Mouse (Mus musculus) spleen, embryonic (tissue): ENCODE data around the gene Fam92b.

Experiments used
- CTCF ChIA-PET: fragments of 350-600 bp; sonication (Branson Sonifier 250); formaldehyde crosslinking; loops from one replicate; lab custom pipeline; 2022; lab: Charles Lee

Gene Fam92b

GRCm38 (mm10) chr8:120190107-120190809 lies 13.0 kb upstream of the Fam92b start:
- CTCF ChIA-PET, result no interaction called here

- CTCF ChIA-PET, result no interaction called here
Observed at GRCm38 (mm10) chr8:120189440-120189839, 12.2 kb upstream of the Fam92b start.

- CTCF ChIA-PET, result no interaction called here
Observed at GRCm38 (mm10) chr8:120188510-120188909, 11.2 kb upstream of the Fam92b start.

- CTCF ChIA-PET, result interaction anchor here (0.7 kb wide), 1 partner anchor 1664 kb away, joined by 3 read pairs; no protein-coding TSS in a partner anchor
Observed at GRCm38 (mm10) chr8:120186454-120186853, 9.2 kb upstream of the Fam92b start.

- CTCF ChIA-PET, result no interaction called here
Observed at GRCm38 (mm10) chr8:120184850-120185792, 7.9 kb upstream of the Fam92b start.

GRCm38 (mm10) chr8:120184366-120184765 lies 7.1 kb upstream of the Fam92b start:
- CTCF ChIA-PET, result no interaction called here

- CTCF ChIA-PET, result no interaction called here
Observed at GRCm38 (mm10) chr8:120181861-120182414, 4.7 kb upstream of the Fam92b start.

- CTCF ChIA-PET, result no interaction called here
Observed at GRCm38 (mm10) chr8:120181274-120181673, 4.0 kb upstream of the Fam92b start.

- CTCF ChIA-PET, result no interaction called here
Observed at GRCm38 (mm10) chr8:120180445-120180970, 3.2 kb upstream of the Fam92b start.

GRCm38 (mm10) chr8:120179027-120179431 lies 1.8 kb upstream of the Fam92b start:
- CTCF ChIA-PET, result interaction anchor here (0.7 kb wide), 1 partner anchor 310 kb away, joined by 3 read pairs; no protein-coding TSS in a partner anchor

- CTCF ChIA-PET, result interaction anchor here (0.7 kb wide), 1 partner anchor 36 kb away, joined by 3 read pairs; no protein-coding TSS in a partner anchor
Observed at GRCm38 (mm10) chr8:120178124-120178514, 853 bp upstream of the Fam92b start.

GRCm38 (mm10) chr8:120176605-120177004 lies 661 bp downstream of the Fam92b start:
- CTCF ChIA-PET, result interaction anchor here (0.6 kb wide), 2 partner anchors 391 to 723 kb away, joined by 4 to 7 read pairs; no protein-coding TSS in a partner anchor

GRCm38 (mm10) chr8:120174606-120175005 lies 2.7 kb downstream of the Fam92b start:
- CTCF ChIA-PET, result no interaction called here

GRCm38 (mm10) chr8:120173195-120173594 lies 4.1 kb downstream of the Fam92b start:
- CTCF ChIA-PET, result interaction anchor here (0.7 kb wide), 1 partner anchor 11 kb away, joined by 3 read pairs; no protein-coding TSS in a partner anchor

GRCm38 (mm10) chr8:120169119-120169518 lies 8.1 kb downstream of the Fam92b start:
- CTCF ChIA-PET, result no interaction called here

- CTCF ChIA-PET, result interaction anchor here (0.6 kb wide), 1 partner anchor 56 kb away, joined by 3 read pairs; no protein-coding TSS in a partner anchor
Observed at GRCm38 (mm10) chr8:120167821-120168220, 9.4 kb downstream of the Fam92b start.

- CTCF ChIA-PET, result no interaction called here
Observed at GRCm38 (mm10) chr8:120167136-120167535, 10.1 kb downstream of the Fam92b start.

- CTCF ChIA-PET, result no interaction called here
Observed at GRCm38 (mm10) chr8:120164026-120164425, 13.2 kb downstream of the Fam92b start.

- CTCF ChIA-PET, result no interaction called here
Observed at GRCm38 (mm10) chr8:120163376-120163775, 13.9 kb downstream of the Fam92b start.

GRCm38 (mm10) chr8:120162404-120162752 lies 14.9 kb downstream of the Fam92b start:
- CTCF ChIA-PET, result interaction anchor here (0.5 kb wide), 1 partner anchor 11 kb away, joined by 3 read pairs; no protein-coding TSS in a partner anchor

GRCm38 (mm10) chr8:120161658-120162403 lies 15.4 kb downstream of the Fam92b start:
- CTCF ChIA-PET, result interaction anchor here (0.5 kb wide), 1 partner anchor 11 kb away, joined by 3 read pairs; no protein-coding TSS in a partner anchor
